Mouse (Mus musculus): Measurements from ENCODE around the gene Pdgfra.

- TF ChIP-seq CTCF (IDR thresholded peaks at IDR 0.05; ENCODE audit: control insufficient read depth, insufficient read depth, insufficient read length) (no peak), MYOG (IDR thresholded peaks at IDR 0.05; ENCODE audit: control insufficient read depth, extremely low read depth, insufficient read length) (no peak), MYOD1 (IDR thresholded peaks at IDR 0.05; ENCODE audit: control insufficient read depth, insufficient read length, low read depth) (no peak), CEBPB (IDR thresholded peaks at IDR 0.05; ENCODE audit: low read depth) (no peak), USF1 (IDR thresholded peaks at IDR 0.05; ENCODE audit: low read depth) (no peak), FOSL1 (IDR thresholded peaks at IDR 0.05; ENCODE audit: insufficient read depth, low read length, poor library complexity, severe bottlenecking) (no peak), MAX (IDR thresholded peaks at IDR 0.05) (no peak)
Measured at GRCm38 (mm10) chr5:75153626-75153960, 1.5 kb downstream of the Pdgfra start.

Data from C2C12 (cell line).